Mouse (Mus musculus) liver, adult 2 months (tissue): ENCODE data around the gene Adgrl2.

Experiments used
- CTCF ChIP-seq: fragments of 200-500 bp; IDR thresholded peaks from 2 replicates; pipeline ENCODE4 v1.5.1; 2011; ENCODE audit warnings: low read depth, low read length, control low read depth
- POLR2A ChIP-seq: fragments of 200-500 bp; IDR thresholded peaks from 2 replicates; pipeline ENCODE4 v1.6.1; 2011; ENCODE audit warnings: low read length, control low read depth; ENCODE audit not compliant: insufficient read depth; ENCODE audit errors: extremely low read depth

DNA sequence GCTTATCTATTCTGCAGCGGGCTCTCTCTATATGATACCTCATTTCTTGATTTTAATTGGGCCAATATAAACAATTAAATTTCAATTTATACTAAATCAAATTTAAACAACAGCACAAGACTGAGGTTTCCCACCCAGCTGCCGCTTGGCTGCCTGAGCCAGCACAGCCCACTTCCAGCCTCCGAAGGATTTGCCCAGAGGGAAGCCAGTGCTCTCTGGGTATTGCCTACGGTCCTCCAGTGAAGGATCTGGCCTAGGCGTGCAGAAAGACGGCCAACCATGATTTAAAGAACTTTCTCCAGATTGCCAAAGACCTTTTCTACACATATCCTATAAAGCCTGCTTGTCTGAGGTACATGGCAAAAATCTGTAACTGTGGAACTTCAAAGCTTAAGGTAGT lies 59.4 kb downstream of the Adgrl2 start:
- no peak for TF ChIP-seq CTCF
- no peak for TF ChIP-seq POLR2A
